Mouse (Mus musculus): Measurements from ENCODE around the gene Mettl11b.

- no peak for TF ChIP-seq POLR2A (IDR thresholded peaks at IDR 0.05; ENCODE audit: insufficient read length, low read depth)
- TF ChIP-seq TCF12 (IDR thresholded peaks at IDR 0.05; ENCODE audit: insufficient read depth, poor library complexity, severe bottlenecking): no peak
- no peak for TF ChIP-seq POLR2AphosphoS2 (IDR thresholded peaks at IDR 0.05; ENCODE audit: insufficient read length, low read depth)
- no peak for TF ChIP-seq E2F4 (IDR thresholded peaks at IDR 0.05; ENCODE audit: insufficient read depth)
- TF ChIP-seq MAX (IDR thresholded peaks at IDR 0.05; ENCODE audit: low read depth): no peak
- TF ChIP-seq USF1 (IDR thresholded peaks at IDR 0.05; ENCODE audit: low read depth): no peak
Measured at GRCm38 (mm10) chr1:163672866-163673265, 52.2 kb downstream of the Mettl11b start.

Data from myocyte (in vitro differentiated cells).